Mouse (Mus musculus) myocyte (in vitro differentiated cells): ENCODE data around the gene Rnaseh2b. TPM values are rescaled to one million over a fixed set of nuclear protein-coding genes. Genes with fewer than 3 reads are reported as not detected.

ENCODE experiments used
- H3K27me3 ChIP-seq: one replicate; pipeline ENCODE4 v1.6.1; 2011; ENCODE audit not compliant: control insufficient read depth, insufficient read depth, insufficient read length
- H3K36me3 ChIP-seq: one replicate; pipeline ENCODE4 v1.6.1; 2011; ENCODE audit not compliant: control insufficient read depth, insufficient read depth
- H3K4me2 ChIP-seq: one replicate; pipeline ENCODE4 v1.6.1; 2011; ENCODE audit warnings: low read depth, control low read depth
- H3K4me3 ChIP-seq: one replicate; pipeline ENCODE4 v1.5.1; 2011; ENCODE audit warnings: mild to moderate bottlenecking, control low read depth, moderate library complexity
- H3K79me2 ChIP-seq: one replicate; pipeline ENCODE4 v1.6.1; 2011; ENCODE audit not compliant: control insufficient read depth, insufficient read depth
- H3ac ChIP-seq: one replicate; pipeline ENCODE4 v1.6.1; 2011; ENCODE audit not compliant: control insufficient read depth, insufficient read length
- CEBPB ChIP-seq: IDR thresholded peaks from 2 replicates; pipeline ENCODE4 v1.6.1; 2011; ENCODE audit warnings: mild to moderate bottlenecking, moderate library complexity; ENCODE audit not compliant: poor library complexity, insufficient read depth, severe bottlenecking
- E2F4 ChIP-seq: IDR thresholded peaks from one replicate; pipeline ENCODE4 v1.6.1; 2011; ENCODE audit warnings: mild to moderate bottlenecking, control low read depth, moderate library complexity; ENCODE audit not compliant: insufficient read depth
- MAX ChIP-seq: IDR thresholded peaks from one replicate; pipeline ENCODE4 v1.6.1; 2011; ENCODE audit warnings: low read depth, mild to moderate bottlenecking, control low read depth
- MYOD1 ChIP-seq, 3 experiments: IDR thresholded peaks; one replicate each; pipeline ENCODE4 v1.6.1; 2011; ENCODE audit warnings: control low read depth in 2 of 3, low read depth in 2 of 3, mild to moderate bottlenecking in 2 of 3, moderate library complexity in 1 of 3; ENCODE audit not compliant: insufficient read length in 2 of 3, control insufficient read depth in 1 of 3
- MYOG ChIP-seq, 3 experiments: IDR thresholded peaks; one replicate each; pipeline ENCODE4 v1.6.1; 2011; ENCODE audit warnings: control low read depth in 2 of 3, low read depth in 2 of 3, mild to moderate bottlenecking in 2 of 3; ENCODE audit not compliant: insufficient read length in 2 of 3, control insufficient read depth in 1 of 3, insufficient read depth in 1 of 3
- POLR2A ChIP-seq: IDR thresholded peaks from one replicate; pipeline ENCODE4 v1.6.1; 2011; ENCODE audit warnings: low read depth, mild to moderate bottlenecking, control low read depth, moderate library complexity; ENCODE audit not compliant: insufficient read length
- POLR2AphosphoS2 ChIP-seq: IDR thresholded peaks from one replicate; pipeline ENCODE4 v1.6.1; 2011; ENCODE audit warnings: low read depth, control low read depth; ENCODE audit not compliant: insufficient read length
- REST ChIP-seq: IDR thresholded peaks from one replicate; pipeline ENCODE4 v1.6.1; 2011; ENCODE audit warnings: mild to moderate bottlenecking, control low read depth, moderate library complexity; ENCODE audit not compliant: insufficient read depth, insufficient read length
- SRF ChIP-seq: IDR thresholded peaks from one replicate; pipeline ENCODE4 v1.6.1; 2011; ENCODE audit warnings: low read depth; ENCODE audit not compliant: control insufficient read depth, insufficient read length
- TCF12 ChIP-seq: IDR thresholded peaks from one replicate; pipeline ENCODE4 v1.6.1; 2011; ENCODE audit warnings: mild to moderate bottlenecking, control low read depth; ENCODE audit not compliant: poor library complexity, insufficient read depth, severe bottlenecking
- TCF3 ChIP-seq: IDR thresholded peaks from one replicate; pipeline ENCODE4 v1.6.1; 2011; ENCODE audit warnings: low read depth, control low read depth; ENCODE audit not compliant: insufficient read length
- USF1 ChIP-seq: IDR thresholded peaks from one replicate; pipeline ENCODE4 v1.6.1; 2011; ENCODE audit warnings: low read depth, mild to moderate bottlenecking, control low read depth, moderate library complexity
- polyA plus RNA-seq: library from polyadenylated mRNA; unstranded; fragments of >200 nt; fragmentation: generic; extraction: Trizol; gene quantifications from one replicate; pipeline ENCODE4 v1.2.1, GENCODE M21; 2012; ENCODE audit warnings: missing spikeins

Rnaseh2b gene
- polyA plus RNA-seq, 1 experiment: 7.4 TPM

DNA sequence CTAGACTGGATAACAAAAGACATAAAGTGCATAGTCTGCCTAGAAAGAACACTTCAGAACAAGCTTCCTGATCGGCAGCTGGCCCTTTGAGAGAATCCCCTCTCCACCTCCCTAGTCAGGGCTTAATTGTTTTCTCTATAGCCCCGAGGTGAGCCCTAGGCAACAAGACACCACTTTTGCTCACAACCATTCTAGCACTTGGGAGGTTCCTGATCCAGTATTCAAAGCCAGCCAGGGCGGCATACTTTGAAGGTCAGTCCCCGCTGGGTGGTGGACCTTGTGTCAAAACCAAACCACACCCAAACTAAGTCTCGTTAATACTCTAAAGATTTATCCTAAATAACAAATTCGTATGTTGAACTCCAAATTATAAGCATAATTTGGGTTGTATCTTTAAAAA lies 39.1 kb downstream of the Rnaseh2b start:
- Histone ChIP-seq H3K4me3 (peak overlapping the region; percentile 48), H3K36me3 (no peaks in the 10 kb centered on the region), H3K27me3 (no peaks in the 10 kb centered on the region), H3ac (peak overlapping the region; percentile 44), H3K79me2 (peaks cover 10% of the 10 kb centered on the region), H3K4me2 (peak overlapping the region; percentile 82)
- TF ChIP-seq TCF12 (no peak), MYOG (IDR thresholded peaks at IDR 0.05; ENCODE audit: control insufficient read depth in 1 of 3, insufficient read depth in 1 of 3, insufficient read length in 2 of 3, low read depth in 2 of 3) (no peak), TCF3 (no peak), CEBPB (no peak), POLR2A (no peak), SRF (no peak), MYOD1 (IDR thresholded peaks at IDR 0.05; ENCODE audit: control insufficient read depth in 1 of 3, insufficient read length in 2 of 3, low read depth in 2 of 3) (no peak), REST (no peak), POLR2AphosphoS2 (no peak), E2F4 (no peak), MAX (no peak), USF1 (no peak)

DNA sequence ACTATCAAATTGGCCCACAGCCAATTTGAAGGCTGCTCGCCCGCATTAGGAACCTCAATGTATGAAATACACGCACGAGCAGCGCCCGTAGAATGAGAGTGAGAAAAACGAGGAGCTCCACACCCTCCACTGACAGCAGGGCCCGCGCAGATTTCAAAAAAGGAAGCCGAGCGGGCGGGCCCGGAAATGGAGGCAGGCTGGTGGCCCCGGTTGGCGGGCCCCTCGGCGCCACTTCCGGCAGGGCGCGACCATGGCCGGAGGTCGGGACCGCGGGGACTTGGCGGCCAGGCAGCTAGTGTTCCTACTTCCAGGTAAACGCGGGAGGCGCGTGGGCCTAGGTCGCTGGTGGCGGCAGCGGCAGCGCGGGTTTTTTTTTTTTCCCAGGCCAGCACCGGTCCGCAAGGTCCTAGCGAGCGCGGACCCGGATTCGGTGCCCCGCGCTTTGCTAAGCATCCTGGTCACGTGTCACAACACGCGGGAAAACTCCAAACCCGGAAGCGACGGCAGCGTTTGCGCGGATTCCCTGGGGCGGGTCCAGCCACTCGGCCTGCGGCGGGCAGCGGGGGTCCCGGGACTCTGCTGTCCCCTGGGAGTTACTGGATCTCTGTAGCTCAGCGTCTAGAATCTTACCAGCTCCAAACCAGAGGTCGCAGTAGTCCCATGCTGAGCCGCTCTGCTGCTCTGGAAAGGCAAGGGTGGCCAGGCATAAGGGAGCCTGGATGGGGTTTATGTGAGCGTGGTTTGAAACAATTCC lies 39.7 kb downstream of the Rnaseh2b start:
- Histone ChIP-seq H3K79me2 (peaks cover 10% of the 10 kb centered on the region), H3K4me3 (peak overlapping the region; percentile 48), H3K4me2 (peak overlapping the region; percentile 83), H3K36me3 (no peaks in the 10 kb centered on the region), H3K27me3 (no peaks in the 10 kb centered on the region), H3ac (peak overlapping the region; percentile 44)
- TF ChIP-seq POLR2AphosphoS2 (no peak), MYOG (IDR thresholded peaks at IDR 0.05; ENCODE audit: control insufficient read depth in 1 of 3, insufficient read depth in 1 of 3, insufficient read length in 2 of 3, low read depth in 2 of 3) (no peak), E2F4 (peak; percentile 96), TCF3 (no peak), MYOD1 (IDR thresholded peaks at IDR 0.05; ENCODE audit: control insufficient read depth in 1 of 3, insufficient read length in 2 of 3, low read depth in 2 of 3) (no peak), MAX (no peak), USF1 (peak; percentile 90), REST (no peak), TCF12 (no peak), POLR2A (peak; percentile 52), CEBPB (no peak)

DNA sequence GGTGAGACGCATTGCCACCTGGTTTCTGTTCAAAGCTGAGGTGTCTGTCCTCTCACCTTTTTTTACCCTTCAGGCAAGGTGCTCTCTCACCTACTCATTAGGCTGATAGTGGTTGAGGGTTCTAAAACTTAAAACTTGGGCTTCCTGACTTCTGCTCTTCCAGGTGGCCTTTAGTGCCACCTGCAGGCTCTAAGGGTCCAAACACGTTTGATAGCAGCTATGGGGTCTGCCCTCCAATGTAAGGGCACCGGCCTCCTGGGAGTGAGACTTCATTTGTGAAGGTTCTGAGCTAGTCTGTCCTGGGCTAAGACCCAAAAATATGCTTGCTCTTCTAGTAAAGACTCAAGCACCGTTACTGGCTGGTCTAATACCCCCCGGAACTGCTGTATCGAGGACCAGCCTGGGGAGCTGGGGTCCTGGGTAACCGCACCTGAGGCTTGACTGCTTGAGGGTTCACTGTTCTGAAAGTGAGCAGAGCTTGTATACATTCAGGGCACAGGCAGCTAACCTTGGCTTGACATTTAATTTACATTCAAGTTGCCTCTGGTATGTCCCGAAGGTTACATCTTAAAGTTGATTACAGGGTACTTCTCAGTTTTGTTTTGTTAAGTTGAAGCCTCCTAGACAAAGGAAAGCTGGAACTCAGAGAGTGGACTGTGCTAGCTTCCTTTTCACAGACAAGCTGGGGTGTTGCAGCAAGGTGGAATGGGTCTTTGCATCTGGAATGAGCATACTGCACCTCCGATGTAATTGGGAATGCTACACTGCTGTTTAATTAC lies 41.7 kb downstream of the Rnaseh2b start:
- TF ChIP-seq MYOD1 (IDR thresholded peaks at IDR 0.05; ENCODE audit: control insufficient read depth in 1 of 3, insufficient read length in 2 of 3, low read depth in 2 of 3): no peak
- no peak for TF ChIP-seq POLR2A
- no peak for TF ChIP-seq TCF12
- no peak for TF ChIP-seq E2F4
- no peak for TF ChIP-seq TCF3
- no peak overlapping the region for H3ac ChIP-seq
- no peaks in the 10 kb centered on the region for H3K36me3 ChIP-seq
- no peak overlapping the region for H3K4me3 ChIP-seq
- no peaks in the 10 kb centered on the region for H3K27me3 ChIP-seq
- H3K4me2 ChIP-seq: no peak overlapping the region
- peaks cover 10% of the 10 kb centered on the region for H3K79me2 ChIP-seq

DNA sequence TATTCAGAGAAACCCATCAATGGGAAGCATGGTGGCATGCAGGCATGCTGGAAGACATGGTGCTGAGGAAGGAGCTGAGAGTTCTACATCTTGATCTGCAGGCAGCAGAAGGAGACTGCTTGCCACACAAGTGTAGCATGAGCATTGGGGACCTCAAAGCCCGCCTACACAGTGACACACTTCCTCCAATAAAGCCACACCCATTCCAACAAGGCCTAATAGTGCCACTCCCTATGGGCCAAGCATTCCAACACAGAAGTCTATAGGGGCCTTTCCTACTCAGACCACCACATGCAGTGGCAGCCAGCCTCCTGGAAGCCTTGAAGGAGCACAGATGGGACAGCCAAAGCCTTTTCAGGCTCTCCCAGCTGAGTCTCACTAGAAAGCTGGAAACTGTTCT lies 46.8 kb downstream of the Rnaseh2b start:
- Histone ChIP-seq H3K4me2 (no peak overlapping the region), H3K27me3 (no peaks in the 10 kb centered on the region), H3K4me3 (no peak overlapping the region), H3K79me2 (no peaks in the 10 kb centered on the region), H3ac (no peak overlapping the region), H3K36me3 (no peaks in the 10 kb centered on the region)
- TF ChIP-seq CEBPB (no peak), USF1 (no peak), E2F4 (no peak)

DNA sequence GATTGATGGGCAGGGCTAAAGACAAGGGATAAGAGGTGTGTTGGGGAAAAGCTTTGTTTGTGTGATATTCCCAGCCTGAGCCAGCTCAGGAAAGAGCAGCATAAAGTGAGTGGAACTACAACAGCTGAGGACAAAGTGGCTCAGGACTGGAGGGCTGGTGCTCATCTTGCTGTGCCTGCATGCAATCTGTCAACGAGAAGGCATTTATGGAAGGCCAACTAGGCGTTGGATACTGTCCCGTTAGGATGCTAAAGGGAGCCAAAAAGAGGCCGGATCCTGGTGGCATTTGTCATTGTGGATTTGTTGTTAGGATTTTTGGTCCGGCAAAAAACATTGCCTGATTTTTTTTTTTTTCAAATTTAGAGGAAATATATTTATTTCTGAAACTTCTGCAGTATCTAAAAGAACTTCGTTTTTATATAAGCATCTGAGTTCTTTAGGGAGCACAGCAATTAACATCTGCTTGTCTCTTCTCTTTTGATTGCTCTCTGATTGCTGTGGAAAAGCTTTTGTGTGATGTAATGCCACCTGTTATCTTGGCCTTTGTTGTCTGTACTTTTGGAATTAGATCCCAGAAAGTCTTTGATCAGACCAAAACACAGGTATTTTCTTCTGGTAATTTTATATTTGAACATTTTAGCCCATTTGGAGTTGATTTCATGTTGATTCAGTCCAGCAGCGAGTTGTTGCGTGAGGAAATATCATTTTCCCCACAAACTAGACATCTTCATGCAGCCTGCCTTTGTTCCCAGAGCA lies 49.7 kb downstream of the Rnaseh2b start:
- Histone ChIP-seq H3K79me2 (no peaks in the 10 kb centered on the region), H3K4me2 (no peak overlapping the region), H3K27me3 (no peaks in the 10 kb centered on the region), H3K4me3 (no peak overlapping the region), H3ac (no peak overlapping the region), H3K36me3 (no peaks in the 10 kb centered on the region)
- TF ChIP-seq POLR2A (no peak), MYOG (IDR thresholded peaks at IDR 0.05; ENCODE audit: control insufficient read depth in 1 of 3, insufficient read depth in 1 of 3, insufficient read length in 2 of 3, low read depth in 2 of 3) (no peak), MYOD1 (IDR thresholded peaks at IDR 0.05; ENCODE audit: control insufficient read depth in 1 of 3, insufficient read length in 2 of 3, low read depth in 2 of 3) (no peak), MAX (no peak), CEBPB (no peak), TCF12 (no peak), TCF3 (no peak), REST (no peak), POLR2AphosphoS2 (no peak), SRF (no peak), USF1 (no peak), E2F4 (no peak)
